Mouse (Mus musculus) heart, embryonic 12.5 days (tissue): Measurements from ENCODE around the gene Zfp771. TPM values are rescaled to one million over a fixed set of nuclear protein-coding genes. Genes with fewer than 3 reads are reported as not detected.

Experiments used
- ATAC-seq: fragments of 200-750 bp; cut with Nextera tagmentation; 2 replicates; pipeline ENCODE4 v1.8.0; 2017; ENCODE audit warnings: moderate TSS enrichment, moderate library complexity; ENCODE audit not compliant: insufficient number of reproducible peaks, low FRiP score
- H3K27ac ChIP-seq: fragments of 300-500 bp; sonication (generic); 2 replicates; pipeline ENCODE4 v1.5.1; 2016; ENCODE audit warnings: mild to moderate bottlenecking, moderate library complexity; ENCODE audit not compliant: poor library complexity, severe bottlenecking
- H3K27me3 ChIP-seq: fragments of 300-500 bp; sonication (generic); replicated peaks from 2 replicates; pipeline ENCODE4 v1.6.1; 2016; ENCODE audit warnings: mild to moderate bottlenecking, moderate library complexity
- H3K36me3 ChIP-seq: fragments of 300-500 bp; sonication (generic); 2 replicates; pipeline ENCODE4 v1.6.1; 2016; ENCODE audit warnings: mild to moderate bottlenecking, moderate library complexity
- H3K4me1 ChIP-seq: fragments of 300-500 bp; sonication (generic); replicated peaks from 2 replicates; pipeline ENCODE4 v1.6.1; 2016; ENCODE audit warnings: mild to moderate bottlenecking
- H3K4me2 ChIP-seq: fragments of 300-500 bp; sonication (generic); 2 replicates; pipeline ENCODE4 v1.6.1; 2016; ENCODE audit warnings: mild to moderate bottlenecking, moderate library complexity
- H3K4me3 ChIP-seq: fragments of 300-500 bp; sonication (generic); 2 replicates; pipeline ENCODE4 v1.5.1; 2016; ENCODE audit warnings: mild to moderate bottlenecking
- H3K9ac ChIP-seq: fragments of 300-500 bp; sonication (generic); 2 replicates; pipeline ENCODE4 v1.6.1; 2016; ENCODE audit warnings: mild to moderate bottlenecking, moderate library complexity
- H3K9me3 ChIP-seq: fragments of 300-500 bp; sonication (generic); replicated peaks from 2 replicates; pipeline ENCODE4 v1.6.1; 2016; ENCODE audit warnings: mild to moderate bottlenecking, moderate library complexity
- WGBS: fragments of 180-500 bp; shearing (Covaris S2); methylation state at CpG from one replicate; pipeline ENCODE4 v1.1.7; 2016; 5-methylcytosine and 5-hydroxymethylcytosine counted together
- polyA plus RNA-seq: library from polyadenylated mRNA; unstranded; fragments of >200 nt; fragmentation: Nextera tagmentation; extraction: Ambion mirVana; gene quantifications from 2 replicates; pipeline ENCODE4 v1.2.1, GENCODE M21; 2016

Zfp771 gene
- polyA plus RNA-seq, 1 experiment from 2014 or later, result 34.4 TPM

- Histone ChIP-seq H3K9ac (no peak overlapping the region), H3K4me3 (no peak overlapping the region), H3K27me3 (no peaks in the 10 kb centered on the region), H3K4me2 (no peak overlapping the region), H3K4me1 (peaks cover 26% of the 10 kb centered on the region), H3K9me3 (no peaks in the 10 kb centered on the region), H3K36me3 (peaks cover 15% of the 10 kb centered on the region), H3K27ac (no peak overlapping the region)
- WGBS, result 87% methylated on average over 5 of the region's 5 CpGs
- no peak for ATAC-seq
Measured at GRCm38 (mm10) chr7:127256518-127256917, 12.4 kb downstream of the Zfp771 start.

DNA sequence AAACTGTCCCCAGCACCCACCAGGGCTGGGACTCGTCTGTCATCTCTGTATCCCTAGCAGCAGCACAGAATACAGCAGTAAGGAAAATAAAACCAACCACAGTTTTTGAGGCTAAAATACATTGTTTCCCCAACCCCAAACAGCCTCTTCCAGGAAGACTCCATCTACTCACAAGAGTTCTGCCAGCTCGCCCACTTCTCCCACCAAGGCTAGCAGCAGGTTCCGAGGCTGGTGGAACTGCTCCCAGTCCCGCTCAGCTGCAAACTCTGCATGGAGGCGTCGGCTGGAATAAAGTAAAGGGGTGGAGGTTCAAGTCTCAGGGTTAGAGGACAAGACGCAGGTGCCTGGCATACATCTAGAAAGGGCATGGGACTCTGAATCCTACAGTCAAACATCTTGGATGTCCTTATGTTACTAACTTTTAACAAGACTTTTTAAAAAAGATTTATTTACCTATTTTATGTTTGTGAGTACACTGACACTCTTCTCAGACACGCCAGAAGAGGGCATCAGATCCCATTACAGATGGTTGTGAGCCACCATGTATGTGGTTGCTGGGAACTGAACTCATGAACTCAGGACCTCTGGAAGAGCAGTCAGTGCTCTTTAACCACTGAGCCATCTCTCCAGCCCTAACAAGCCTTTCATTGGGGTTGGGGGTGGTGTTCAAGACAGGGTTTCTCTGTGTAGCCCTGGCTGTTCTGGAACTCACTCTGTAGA is 15.3 kb downstream of the Zfp771 start:
- H3K27me3 ChIP-seq, result no peaks in the 10 kb centered on the region
- ATAC-seq, result no peak
- no peaks in the 10 kb centered on the region for H3K9me3 ChIP-seq
- H3K9ac ChIP-seq, result peak overlapping the region; percentile 76; the same call in 1 of the 2 replicates
- peaks cover 26% of the 10 kb centered on the region for H3K4me1 ChIP-seq
- 77% methylated on average over 8 of the region's 8 CpGs for WGBS
- peak overlapping the region; percentile 86 for H3K4me2 ChIP-seq
- H3K27ac ChIP-seq, result no peak overlapping the region
- peaks cover 15% of the 10 kb centered on the region for H3K36me3 ChIP-seq
- peak overlapping the region; percentile 70 for H3K4me3 ChIP-seq

GRCm38 (mm10) chr7:127260309-127261111 is 16.4 kb downstream of the Zfp771 start, which contains the start of gene Dctpp1:
TSS of gene Dctpp1 (minus strand) at chr7:127260709.
- H3K27me3 ChIP-seq, result no peaks in the 10 kb centered on the region
- under 1% methylated on average over 50 of the region's 50 CpGs for WGBS
- peak within 1 kb of the TSS; percentile 70 for H3K4me3 ChIP-seq
- peaks cover 15% of the 10 kb centered on the region for H3K36me3 ChIP-seq
- peak within 1 kb of the TSS; percentile 76 for H3K9ac ChIP-seq
- H3K27ac ChIP-seq, result no peak within 1 kb of the TSS
- H3K4me2 ChIP-seq, result peak within 1 kb of the TSS; percentile 86
- H3K4me1 ChIP-seq, result peaks cover 18% of the 10 kb centered on the region; the same call in 1 of the 2 replicates
- ATAC-seq, result peak; percentile 98
- H3K9me3 ChIP-seq, result no peaks in the 10 kb centered on the region

DNA sequence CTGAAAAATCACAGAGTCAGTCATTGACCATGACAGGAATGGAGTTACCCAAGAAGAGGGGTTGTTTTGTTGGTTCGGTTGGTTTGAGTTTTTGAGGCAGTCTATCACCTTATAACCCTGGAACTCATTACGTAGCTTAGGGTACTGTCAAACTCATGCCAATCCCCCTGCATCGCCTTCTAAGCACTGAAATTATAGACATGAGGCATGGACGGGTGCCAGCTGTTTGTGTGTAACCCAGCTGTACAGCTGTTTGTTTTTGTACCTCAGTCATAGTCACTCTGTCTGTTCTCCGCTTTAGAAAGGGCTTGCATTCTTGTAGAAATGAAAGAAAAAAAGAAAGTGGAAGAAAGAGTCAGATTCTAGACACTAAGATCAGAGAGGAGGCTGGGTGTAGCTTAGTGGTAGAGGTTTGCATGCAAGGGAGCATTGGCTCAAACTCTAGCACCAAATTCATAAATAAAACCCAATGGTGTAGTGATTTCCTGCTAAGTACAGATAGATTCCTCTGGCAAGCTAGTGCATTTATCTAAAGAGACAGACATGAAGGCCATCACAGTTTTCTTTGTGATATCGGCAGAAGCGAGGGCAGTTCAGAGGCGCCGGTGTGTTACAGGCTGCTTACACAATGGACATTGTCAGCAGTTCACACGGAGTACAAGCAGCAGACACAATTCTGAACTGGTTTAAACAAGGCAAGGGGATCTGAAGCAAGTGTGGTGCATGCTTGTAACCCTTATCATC is 18.3 kb downstream of the Zfp771 start:
- Histone ChIP-seq H3K36me3 (peaks cover 3% of the 10 kb centered on the region), H3K4me2 (no peak overlapping the region), H3K9me3 (no peaks in the 10 kb centered on the region), H3K27me3 (no peaks in the 10 kb centered on the region), H3K4me3 (no peak overlapping the region), H3K27ac (no peak overlapping the region), H3K4me1 (peaks cover 18% of the 10 kb centered on the region; the same call in 1 of the 2 replicates), H3K9ac (no peak overlapping the region)
- WGBS, result 70% methylated on average over 10 of the region's 10 CpGs
- ATAC-seq, result no peak

DNA sequence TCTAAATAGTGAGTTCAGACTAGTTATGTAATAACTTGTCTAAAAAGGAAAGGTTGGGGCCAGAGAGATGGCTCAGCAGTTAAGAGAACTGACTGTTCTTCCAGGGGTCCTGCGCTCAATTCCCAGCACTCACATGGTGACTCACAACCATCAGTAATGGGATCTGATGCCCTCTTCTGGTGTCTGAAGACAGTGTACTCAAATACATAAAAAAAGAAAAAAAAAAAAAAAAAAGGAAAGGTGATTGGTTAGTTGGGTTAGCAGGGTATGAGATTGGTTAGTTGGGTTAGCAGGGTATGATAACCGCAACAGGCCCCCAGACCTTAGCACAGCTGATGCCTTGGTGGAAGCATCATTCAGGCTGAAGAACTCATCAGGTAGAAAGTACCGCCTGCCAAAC is 19.5 kb downstream of the Zfp771 start:
- H3K36me3 ChIP-seq, result no peaks in the 10 kb centered on the region; the same call in 1 of the 2 replicates
- no peaks in the 10 kb centered on the region; the same call in 1 of the 2 replicates for H3K9me3 ChIP-seq
- H3K4me1 ChIP-seq, result peaks cover 18% of the 10 kb centered on the region; the same call in 1 of the 2 replicates
- 86% methylated on average over 3 of the region's 3 CpGs for WGBS
- H3K4me3 ChIP-seq, result no peak overlapping the region
- no peak for ATAC-seq
- H3K27me3 ChIP-seq, result no peaks in the 10 kb centered on the region
- no peak overlapping the region for H3K9ac ChIP-seq
- H3K4me2 ChIP-seq, result no peak overlapping the region
- H3K27ac ChIP-seq, result no peak overlapping the region

- Histone ChIP-seq H3K27ac (no peak overlapping the region), H3K27me3 (no peaks in the 10 kb centered on the region), H3K36me3 (peaks cover 30% of the 10 kb centered on the region), H3K9me3 (peaks cover 3% of the 10 kb centered on the region; the same call in 1 of the 2 replicates), H3K4me3 (no peak overlapping the region), H3K4me2 (no peak overlapping the region), H3K4me1 (peaks cover 12% of the 10 kb centered on the region), H3K9ac (no peak overlapping the region)
- 89% methylated on average over 2 of the region's 2 CpGs for WGBS
- no peak for ATAC-seq
Measured at GRCm38 (mm10) chr7:127270256-127270655, 26.2 kb downstream of the Zfp771 start.

DNA sequence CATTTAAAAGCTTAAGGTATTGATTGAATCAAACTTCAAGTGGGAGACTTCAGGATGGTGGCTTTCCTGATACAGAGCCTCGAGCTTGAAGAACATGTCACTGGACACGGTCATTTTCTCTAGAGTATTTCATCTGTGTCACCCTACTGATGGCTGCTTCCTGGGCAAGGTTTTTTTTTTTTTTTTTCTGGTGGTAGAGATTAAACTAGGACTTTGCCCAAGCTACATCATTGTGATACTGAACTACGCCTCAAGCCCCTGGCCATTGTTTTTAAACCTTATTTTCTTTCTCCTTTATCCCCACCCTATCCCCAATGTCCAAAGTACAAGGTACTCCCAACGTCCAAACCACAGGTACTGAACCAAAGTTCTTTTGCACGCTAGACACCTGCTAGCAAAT is 26.6 kb downstream of the Zfp771 start:
- no peak overlapping the region for H3K9ac ChIP-seq
- WGBS, result 81% methylated on average over 5 of the region's 5 CpGs

GRCm38 (mm10) chr7:127271093-127271492 is 27.0 kb downstream of the Zfp771 start:
- Histone ChIP-seq H3K9me3 (peaks cover 3% of the 10 kb centered on the region; the same call in 1 of the 2 replicates), H3K4me3 (no peak overlapping the region), H3K27ac (no peak overlapping the region), H3K36me3 (peaks cover 30% of the 10 kb centered on the region), H3K4me2 (no peak overlapping the region), H3K27me3 (no peaks in the 10 kb centered on the region), H3K4me1 (peaks cover 12% of the 10 kb centered on the region), H3K9ac (no peak overlapping the region)
- ATAC-seq, result no peak
- WGBS, result 94% methylated on average over 4 of the region's 4 CpGs

More for the DNA sequence above, 26.6 kb downstream of the Zfp771 start:
- Histone ChIP-seq H3K36me3 (peaks cover 30% of the 10 kb centered on the region), H3K27ac (no peak overlapping the region), H3K4me3 (no peak overlapping the region), H3K27me3 (no peaks in the 10 kb centered on the region), H3K9me3 (peaks cover 3% of the 10 kb centered on the region; the same call in 1 of the 2 replicates), H3K4me1 (peaks cover 12% of the 10 kb centered on the region), H3K4me2 (no peak overlapping the region)
- ATAC-seq, result no peak

DNA sequence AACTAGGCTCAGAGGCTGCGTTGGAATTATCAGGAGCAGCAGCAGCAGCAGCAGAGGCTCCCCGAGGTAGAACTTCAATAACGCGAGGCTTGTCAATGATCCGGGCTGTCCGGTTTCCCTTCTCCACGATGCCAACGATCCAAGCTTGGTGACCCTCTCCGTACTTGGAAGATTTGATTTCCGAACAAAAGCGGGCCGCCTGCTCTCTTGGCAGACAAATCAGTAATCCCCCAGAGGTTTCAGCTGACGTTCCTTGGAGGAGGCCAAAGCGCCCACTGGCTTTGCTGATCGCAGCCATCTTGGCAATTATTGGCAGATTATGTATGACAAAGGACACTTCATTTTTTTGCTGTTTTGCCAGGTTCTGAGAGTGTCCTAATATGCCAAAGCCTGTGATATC is 28.5 kb downstream of the Zfp771 start:
- H3K4me3 ChIP-seq, result peak overlapping the region; percentile 79
- WGBS, result 95% methylated on average over 15 of the region's 15 CpGs

GRCm38 (mm10) chr7:127273118-127273923 is 29.2 kb downstream of the Zfp771 start:
- Histone ChIP-seq H3K4me2 (peak overlapping the region; percentile 74), H3K4me1 (peaks cover 12% of the 10 kb centered on the region), H3K27ac (peak overlapping the region; percentile 74), H3K27me3 (no peaks in the 10 kb centered on the region), H3K36me3 (peaks cover 30% of the 10 kb centered on the region), H3K9ac (peak overlapping the region; percentile 92), H3K9me3 (peaks cover 3% of the 10 kb centered on the region; the same call in 1 of the 2 replicates), H3K4me3 (peak overlapping the region; percentile 79)
- ATAC-seq, result peak; percentile 75
- WGBS, result 11% methylated on average over 50 of the region's 50 CpGs

More for the DNA sequence above, 28.5 kb downstream of the Zfp771 start:
- Histone ChIP-seq H3K4me2 (peak overlapping the region; percentile 74), H3K4me1 (peaks cover 12% of the 10 kb centered on the region), H3K27ac (no peak overlapping the region), H3K9ac (no peak overlapping the region), H3K36me3 (peaks cover 30% of the 10 kb centered on the region), H3K9me3 (peaks cover 3% of the 10 kb centered on the region; the same call in 1 of the 2 replicates), H3K27me3 (no peaks in the 10 kb centered on the region)
- ATAC-seq, result no peak
